Mouse (Mus musculus): ENCODE measurements around the gene Lpin3. TPM values are rescaled to one million over a fixed set of nuclear protein-coding genes. Genes with fewer than 3 reads are reported as not detected.

The Lpin3 gene
- polyA plus RNA-seq, 1 experiment from 2014 or later: 0.78 TPM

GRCm38 (mm10) chr2:160916714-160917113 is 36.2 kb downstream of the Lpin3 start:
- Histone ChIP-seq H3K9ac (ENCODE audit: low read length) (no peak overlapping the region), H3K9me3 (ENCODE audit: control insufficient read depth, low read length) (no peaks in the 10 kb centered on the region), H3K36me3 (ENCODE audit: control insufficient read depth, insufficient read depth, low read length) (no peaks in the 10 kb centered on the region), H3K4me3 (ENCODE audit: control insufficient read depth in 1 of 2, insufficient read depth in 1 of 2, low read depth in 1 of 2, low read length in 2 of 2) (no peak overlapping the region), H3K4me1 (ENCODE audit: control insufficient read depth in 2 of 2, insufficient read depth in 2 of 2, low read length in 2 of 2) (peaks cover 8 to 15% of the 10 kb centered on the region in 2 experiments), H3K27me3 (ENCODE audit: control insufficient read depth, insufficient read depth, low read length) (peaks cover 29% of the 10 kb centered on the region), H3K4me2 (ENCODE audit: low read length) (no peak overlapping the region), H3K27ac (replicated peaks in 1 of 2; ENCODE audit: control insufficient read depth in 1 of 2, insufficient read depth in 1 of 2, low read depth in 2 of 2, low read length in 2 of 2) (no peak overlapping the region)
- 86% methylated on average over 8 of the region's 8 CpGs for WGBS
- no peak for ATAC-seq (ENCODE audit: insufficient number of reproducible peaks, insufficient read depth, low FRiP score, low read depth)

- H3K4me2 ChIP-seq (ENCODE audit: low read length): no peak overlapping the region
- no peak overlapping the region for H3K27ac ChIP-seq (replicated peaks in 1 of 2; ENCODE audit: control insufficient read depth in 1 of 2, insufficient read depth in 1 of 2, low read depth in 2 of 2, low read length in 2 of 2)
- H3K27me3 ChIP-seq (ENCODE audit: control insufficient read depth, insufficient read depth, low read length): peaks cover 25% of the 10 kb centered on the region
- WGBS: 71% methylated on average over 3 of the region's 3 CpGs
- H3K36me3 ChIP-seq (ENCODE audit: control insufficient read depth, insufficient read depth, low read length): no peaks in the 10 kb centered on the region
- no peak overlapping the region for H3K9ac ChIP-seq (ENCODE audit: low read length)
- H3K4me1 ChIP-seq (ENCODE audit: control insufficient read depth in 2 of 2, insufficient read depth in 2 of 2, low read length in 2 of 2): peaks cover 8 to 11% of the 10 kb centered on the region in 2 experiments
- H3K9me3 ChIP-seq (ENCODE audit: control insufficient read depth, low read length): no peaks in the 10 kb centered on the region
- ATAC-seq (ENCODE audit: insufficient number of reproducible peaks, insufficient read depth, low FRiP score, low read depth): no peak
- H3K4me3 ChIP-seq (ENCODE audit: control insufficient read depth in 1 of 2, insufficient read depth in 1 of 2, low read depth in 1 of 2, low read length in 2 of 2): no peak overlapping the region
Observed at GRCm38 (mm10) chr2:160917313-160917712, 36.8 kb downstream of the Lpin3 start.

- Histone ChIP-seq H3K4me2 (ENCODE audit: low read length) (no peak overlapping the region), H3K9ac (ENCODE audit: low read length) (no peak overlapping the region; the same call in 1 of the 2 replicates), H3K27me3 (ENCODE audit: control insufficient read depth, insufficient read depth, low read length) (peaks cover 15% of the 10 kb centered on the region), H3K4me3 (ENCODE audit: control insufficient read depth in 1 of 2, insufficient read depth in 1 of 2, low read depth in 1 of 2, low read length in 2 of 2) (no peak overlapping the region), H3K36me3 (ENCODE audit: control insufficient read depth, insufficient read depth, low read length) (no peaks in the 10 kb centered on the region), H3K4me1 (ENCODE audit: control insufficient read depth in 2 of 2, insufficient read depth in 2 of 2, low read length in 2 of 2) (peaks cover 7 to 8% of the 10 kb centered on the region in 2 experiments), H3K9me3 (ENCODE audit: control insufficient read depth, low read length) (no peaks in the 10 kb centered on the region), H3K27ac (replicated peaks in 1 of 2; ENCODE audit: control insufficient read depth in 1 of 2, insufficient read depth in 1 of 2, low read depth in 2 of 2, low read length in 2 of 2) (no peak overlapping the region)
- no peak for ATAC-seq (ENCODE audit: insufficient number of reproducible peaks, insufficient read depth, low FRiP score, low read depth)
- WGBS: 53% methylated on average over 8 of the region's 8 CpGs
Observed at GRCm38 (mm10) chr2:160918154-160918929, 37.9 kb downstream of the Lpin3 start.

- Histone ChIP-seq H3K9me3 (ENCODE audit: control insufficient read depth, low read length) (no peaks in the 10 kb centered on the region), H3K36me3 (ENCODE audit: control insufficient read depth, insufficient read depth, low read length) (no peaks in the 10 kb centered on the region), H3K4me2 (ENCODE audit: low read length) (no peak overlapping the region), H3K4me3 (ENCODE audit: control insufficient read depth in 1 of 2, insufficient read depth in 1 of 2, low read depth in 1 of 2, low read length in 2 of 2) (no peak overlapping the region), H3K27me3 (ENCODE audit: control insufficient read depth, insufficient read depth, low read length) (peaks cover 11% of the 10 kb centered on the region), H3K4me1 (ENCODE audit: control insufficient read depth in 2 of 2, insufficient read depth in 2 of 2, low read length in 2 of 2) (peaks cover 7 to 8% of the 10 kb centered on the region in 2 experiments), H3K9ac (ENCODE audit: low read length) (no peak overlapping the region), H3K27ac (replicated peaks in 1 of 2; ENCODE audit: control insufficient read depth in 1 of 2, insufficient read depth in 1 of 2, low read depth in 2 of 2, low read length in 2 of 2) (no peak overlapping the region)
- WGBS: 81% methylated on average over 2 of the region's 2 CpGs
- ATAC-seq (ENCODE audit: insufficient number of reproducible peaks, insufficient read depth, low FRiP score, low read depth): no peak
Observed at GRCm38 (mm10) chr2:160918930-160919215, 38.4 kb downstream of the Lpin3 start.

- H3K36me3 ChIP-seq (ENCODE audit: control insufficient read depth, insufficient read depth, low read length): no peaks in the 10 kb centered on the region
- peaks cover 0 to 2% of the 10 kb centered on the region in 2 experiments; a peak in 1 of 4 replicates for H3K4me1 ChIP-seq (ENCODE audit: control insufficient read depth in 2 of 2, insufficient read depth in 2 of 2, low read length in 2 of 2)
- 58% methylated on average over 7 of the region's 7 CpGs for WGBS
- ATAC-seq (ENCODE audit: insufficient number of reproducible peaks, insufficient read depth, low FRiP score, low read depth): no peak
- no peak overlapping the region for H3K4me3 ChIP-seq (ENCODE audit: control insufficient read depth in 1 of 2, insufficient read depth in 1 of 2, low read depth in 1 of 2, low read length in 2 of 2)
- no peak overlapping the region for H3K9ac ChIP-seq (ENCODE audit: low read length)
- H3K27me3 ChIP-seq (ENCODE audit: control insufficient read depth, insufficient read depth, low read length): no peaks in the 10 kb centered on the region; the same call in 1 of the 2 replicates
- no peak overlapping the region for H3K4me2 ChIP-seq (ENCODE audit: low read length)
- no peaks in the 10 kb centered on the region for H3K9me3 ChIP-seq (ENCODE audit: control insufficient read depth, low read length)
- H3K27ac ChIP-seq (replicated peaks in 1 of 2; ENCODE audit: control insufficient read depth in 1 of 2, insufficient read depth in 1 of 2, low read depth in 2 of 2, low read length in 2 of 2): no peak overlapping the region
Observed at GRCm38 (mm10) chr2:160921285-160921684, 40.8 kb downstream of the Lpin3 start.

GRCm38 (mm10) chr2:160925203-160925602 is 44.7 kb downstream of the Lpin3 start:
- WGBS: 74% methylated on average over 9 of the region's 9 CpGs

GRCm38 (mm10) chr2:160931378-160931777 is 50.9 kb downstream of the Lpin3 start:
- H3K36me3 ChIP-seq (ENCODE audit: control insufficient read depth, insufficient read depth, low read length): no peaks in the 10 kb centered on the region
- H3K4me3 ChIP-seq (ENCODE audit: control insufficient read depth in 1 of 2, insufficient read depth in 1 of 2, low read depth in 1 of 2, low read length in 2 of 2): no peak overlapping the region
- H3K27me3 ChIP-seq (ENCODE audit: control insufficient read depth, insufficient read depth, low read length): peaks cover 9% of the 10 kb centered on the region
- H3K9ac ChIP-seq (ENCODE audit: low read length): no peak overlapping the region
- no peak overlapping the region for H3K4me2 ChIP-seq (ENCODE audit: low read length)
- no peaks in the 10 kb centered on the region for H3K9me3 ChIP-seq (ENCODE audit: control insufficient read depth, low read length)
- ATAC-seq (ENCODE audit: insufficient number of reproducible peaks, insufficient read depth, low FRiP score, low read depth): no peak
- H3K4me1 ChIP-seq (ENCODE audit: control insufficient read depth in 2 of 2, insufficient read depth in 2 of 2, low read length in 2 of 2): peaks cover 0 to 2% of the 10 kb centered on the region in 2 experiments; a peak in 1 of 4 replicates
- H3K27ac ChIP-seq (replicated peaks in 1 of 2; ENCODE audit: control insufficient read depth in 1 of 2, insufficient read depth in 1 of 2, low read depth in 2 of 2, low read length in 2 of 2): no peak overlapping the region
- WGBS: 94% methylated on average over 5 of the region's 5 CpGs

More at GRCm38 (mm10) chr2:160925203-160925602, 44.7 kb downstream of the Lpin3 start:
- no peak for ATAC-seq (ENCODE audit: insufficient number of reproducible peaks, insufficient read depth, low FRiP score, low read depth)
- Histone ChIP-seq H3K36me3 (ENCODE audit: control insufficient read depth, insufficient read depth, low read length) (no peaks in the 10 kb centered on the region), H3K27ac (replicated peaks in 1 of 2; ENCODE audit: control insufficient read depth in 1 of 2, insufficient read depth in 1 of 2, low read depth in 2 of 2, low read length in 2 of 2) (no peak overlapping the region), H3K9ac (ENCODE audit: low read length) (no peak overlapping the region), H3K27me3 (ENCODE audit: control insufficient read depth, insufficient read depth, low read length) (0 out of 2 replicates have a peak, but pooled peaks cover 3% of the 10 kb centered on the region), H3K4me1 (ENCODE audit: control insufficient read depth in 2 of 2, insufficient read depth in 2 of 2, low read length in 2 of 2) (no peaks in the 10 kb centered on the region), H3K4me2 (ENCODE audit: low read length) (no peak overlapping the region), H3K9me3 (ENCODE audit: control insufficient read depth, low read length) (no peaks in the 10 kb centered on the region), H3K4me3 (ENCODE audit: control insufficient read depth in 1 of 2, insufficient read depth in 1 of 2, low read depth in 1 of 2, low read length in 2 of 2) (no peak overlapping the region)

- no peaks in the 10 kb centered on the region for H3K36me3 ChIP-seq (ENCODE audit: control insufficient read depth, insufficient read depth, low read length)
- H3K4me3 ChIP-seq (ENCODE audit: control insufficient read depth in 1 of 2, insufficient read depth in 1 of 2, low read depth in 1 of 2, low read length in 2 of 2): no peak overlapping the region
- peaks cover 10% of the 10 kb centered on the region for H3K27me3 ChIP-seq (ENCODE audit: control insufficient read depth, insufficient read depth, low read length)
- WGBS: 79% methylated on average over 8 of the region's 8 CpGs
- H3K4me1 ChIP-seq (ENCODE audit: control insufficient read depth in 2 of 2, insufficient read depth in 2 of 2, low read length in 2 of 2): peaks cover 0 to 2% of the 10 kb centered on the region in 2 experiments; a peak in 1 of 4 replicates
- H3K27ac ChIP-seq (replicated peaks in 1 of 2; ENCODE audit: control insufficient read depth in 1 of 2, insufficient read depth in 1 of 2, low read depth in 2 of 2, low read length in 2 of 2): no peak overlapping the region
- ATAC-seq (ENCODE audit: insufficient number of reproducible peaks, insufficient read depth, low FRiP score, low read depth): no peak
- H3K4me2 ChIP-seq (ENCODE audit: low read length): no peak overlapping the region
- no peak overlapping the region for H3K9ac ChIP-seq (ENCODE audit: low read length)
- H3K9me3 ChIP-seq (ENCODE audit: control insufficient read depth, low read length): no peaks in the 10 kb centered on the region
Observed at GRCm38 (mm10) chr2:160932325-160932724, 51.9 kb downstream of the Lpin3 start.

Measured in heart, embryonic 14.5 days (tissue).